Mouse (Mus musculus): ENCODE results near the gene Gm42906. TPM values are rescaled to one million over a fixed set of nuclear protein-coding genes. Genes with fewer than 3 reads are reported as not detected.

Gene Gm42906
- polyA plus RNA-seq, 1 experiment from 2014 or later: not detected

- H3K9me3 ChIP-seq (ENCODE audit: low read length): no peaks in the 10 kb centered on the region
- peaks cover 5% of the 10 kb centered on the region; the same call in 1 of the 2 replicates for H3K4me1 ChIP-seq (ENCODE audit: insufficient read depth)
- H3K27ac ChIP-seq (ENCODE audit: low read depth): no peak overlapping the region
- no peak overlapping the region for H3K9ac ChIP-seq (replicated peaks)
- ATAC-seq (no peak), DNase-seq (no peak)
- 40% methylated on average over 4 of the region's 4 CpGs for WGBS (ENCODE audit: insufficient replicate concordance)
- no peak overlapping the region for H3K4me2 ChIP-seq (ENCODE audit: low read depth, low read length)
- no peaks in the 10 kb centered on the region for H3K27me3 ChIP-seq (ENCODE audit: insufficient read depth, low read length)
- H3K4me3 ChIP-seq (ENCODE audit: low read depth, low read length): no peak overlapping the region
- TF ChIP-seq CTCF (IDR thresholded peaks at IDR 0.05; ENCODE audit: low read depth) (no peak), EP300 (IDR thresholded peaks at IDR 0.05; ENCODE audit: low read depth) (no peak)
- H3K36me3 ChIP-seq (replicated peaks; ENCODE audit: insufficient read depth, low read length): no peaks in the 10 kb centered on the region
Observed at GRCm38 (mm10) chr5:151103284-151103683, 324.7 kb downstream of the Gm42906 start.

GRCm38 (mm10) chr5:151102262-151102661 is 325.7 kb downstream of the Gm42906 start:
- no peaks in the 10 kb centered on the region for H3K36me3 ChIP-seq (replicated peaks; ENCODE audit: insufficient read depth, low read length)
- TF ChIP-seq CTCF (IDR thresholded peaks at IDR 0.05; ENCODE audit: low read depth): peak; percentile 41
- TF ChIP-seq EP300 (IDR thresholded peaks at IDR 0.05; ENCODE audit: low read depth): no peak
- H3K4me2 ChIP-seq (ENCODE audit: low read depth, low read length): no peak overlapping the region
- no peaks in the 10 kb centered on the region for H3K27me3 ChIP-seq (ENCODE audit: insufficient read depth, low read length)
- H3K9me3 ChIP-seq (ENCODE audit: low read length): no peaks in the 10 kb centered on the region
- DNase-seq: no peak
- WGBS (ENCODE audit: insufficient replicate concordance): 53% methylated on average over 2 of the region's 2 CpGs
- H3K9ac ChIP-seq (replicated peaks): no peak overlapping the region
- H3K4me3 ChIP-seq (ENCODE audit: low read depth, low read length): no peak overlapping the region
- no peak overlapping the region for H3K27ac ChIP-seq (ENCODE audit: low read depth)
- H3K4me1 ChIP-seq (ENCODE audit: insufficient read depth): peaks cover 5% of the 10 kb centered on the region; the same call in 1 of the 2 replicates
- ATAC-seq: no peak

GRCm38 (mm10) chr5:151096012-151096411 is 332.0 kb downstream of the Gm42906 start:
- Histone ChIP-seq H3K27me3 (ENCODE audit: insufficient read depth, low read length) (no peaks in the 10 kb centered on the region), H3K9ac (replicated peaks) (no peak overlapping the region), H3K27ac (ENCODE audit: low read depth) (peak overlapping the region; percentile 36), H3K4me2 (ENCODE audit: low read depth, low read length) (no peak overlapping the region), H3K36me3 (replicated peaks; ENCODE audit: insufficient read depth, low read length) (no peaks in the 10 kb centered on the region), H3K9me3 (ENCODE audit: low read length) (no peaks in the 10 kb centered on the region), H3K4me3 (ENCODE audit: low read depth, low read length) (no peak overlapping the region), H3K4me1 (ENCODE audit: insufficient read depth) (no peaks in the 10 kb centered on the region; the same call in 1 of the 2 replicates)
- ATAC-seq: peak; percentile 86
- DNase-seq: no peak
- 61% methylated on average over 6 of the region's 6 CpGs for WGBS (ENCODE audit: insufficient replicate concordance)
- no peak for TF ChIP-seq EP300 (IDR thresholded peaks at IDR 0.05; ENCODE audit: low read depth)
- TF ChIP-seq CTCF (IDR thresholded peaks at IDR 0.05; ENCODE audit: low read depth): no peak

GRCm38 (mm10) chr5:151092886-151093665 is 334.9 kb downstream of the Gm42906 start:
- no peak overlapping the region for H3K4me2 ChIP-seq (ENCODE audit: low read depth, low read length)
- no peaks in the 10 kb centered on the region for H3K36me3 ChIP-seq (replicated peaks; ENCODE audit: insufficient read depth, low read length)
- no peaks in the 10 kb centered on the region for H3K9me3 ChIP-seq (ENCODE audit: low read length)
- no peaks in the 10 kb centered on the region; the same call in none of the 2 replicates for H3K4me1 ChIP-seq (ENCODE audit: insufficient read depth)
- H3K27me3 ChIP-seq (ENCODE audit: insufficient read depth, low read length): no peaks in the 10 kb centered on the region
- H3K4me3 ChIP-seq (ENCODE audit: low read depth, low read length): no peak overlapping the region
- DNase-seq: no peak
- no peak overlapping the region for H3K27ac ChIP-seq (ENCODE audit: low read depth)
- WGBS (ENCODE audit: insufficient replicate concordance): 53% methylated on average over 3 of the region's 3 CpGs
- no peak for ATAC-seq
- TF ChIP-seq CTCF (IDR thresholded peaks at IDR 0.05; ENCODE audit: low read depth): no peak
- TF ChIP-seq EP300 (IDR thresholded peaks at IDR 0.05; ENCODE audit: low read depth): no peak
- no peak overlapping the region for H3K9ac ChIP-seq (replicated peaks)

- Histone ChIP-seq H3K4me3 (ENCODE audit: low read depth, low read length) (no peak overlapping the region), H3K4me2 (ENCODE audit: low read depth, low read length) (no peak overlapping the region), H3K4me1 (ENCODE audit: insufficient read depth) (peaks cover 7% of the 10 kb centered on the region), H3K27me3 (ENCODE audit: insufficient read depth, low read length) (no peaks in the 10 kb centered on the region), H3K27ac (ENCODE audit: low read depth) (no peak overlapping the region), H3K36me3 (replicated peaks; ENCODE audit: insufficient read depth, low read length) (no peaks in the 10 kb centered on the region), H3K9me3 (ENCODE audit: low read length) (no peaks in the 10 kb centered on the region), H3K9ac (replicated peaks) (no peak overlapping the region)
- WGBS (ENCODE audit: insufficient replicate concordance): 82% methylated on average over 6 of the region's 6 CpGs
- no peak for ATAC-seq
- TF ChIP-seq CTCF (IDR thresholded peaks at IDR 0.05; ENCODE audit: low read depth) (no peak), EP300 (IDR thresholded peaks at IDR 0.05; ENCODE audit: low read depth) (no peak)
- no peak for DNase-seq
Observed at GRCm38 (mm10) chr5:151090996-151091395, 337.0 kb downstream of the Gm42906 start.

- H3K4me3 ChIP-seq (ENCODE audit: low read depth, low read length): no peak overlapping the region
- TF ChIP-seq CTCF (IDR thresholded peaks at IDR 0.05; ENCODE audit: low read depth) (no peak), EP300 (IDR thresholded peaks at IDR 0.05; ENCODE audit: low read depth) (no peak)
- no peak for ATAC-seq
- no peak overlapping the region for H3K9ac ChIP-seq (replicated peaks)
- WGBS (ENCODE audit: insufficient replicate concordance): 74% methylated on average over 6 of the region's 6 CpGs
- H3K4me1 ChIP-seq (ENCODE audit: insufficient read depth): peaks cover 7% of the 10 kb centered on the region
- H3K36me3 ChIP-seq (replicated peaks; ENCODE audit: insufficient read depth, low read length): no peaks in the 10 kb centered on the region
- DNase-seq: no peak
- H3K27ac ChIP-seq (ENCODE audit: low read depth): no peak overlapping the region
- no peaks in the 10 kb centered on the region for H3K9me3 ChIP-seq (ENCODE audit: low read length)
- no peak overlapping the region for H3K4me2 ChIP-seq (ENCODE audit: low read depth, low read length)
- no peaks in the 10 kb centered on the region for H3K27me3 ChIP-seq (ENCODE audit: insufficient read depth, low read length)
Observed at GRCm38 (mm10) chr5:151089201-151089600, 338.8 kb downstream of the Gm42906 start.

All from liver, postnatal 0 days (tissue).